Mouse (Mus musculus) stomach, embryonic 14.5 days (tissue): Measurements from ENCODE around the gene Crb3. TPM values are rescaled to one million over a fixed set of nuclear protein-coding genes. Genes with fewer than 3 reads are reported as not detected.

ENCODE experiments used
- ATAC-seq: fragments of 200-750 bp; cut with Nextera tagmentation; 2 replicates; pipeline ENCODE4 v1.8.0; 2017; ENCODE audit warnings: low read depth, moderate TSS enrichment; ENCODE audit not compliant: insufficient number of reproducible peaks, insufficient read depth, low FRiP score
- H3K27ac ChIP-seq: fragments of 300-500 bp; sonication (generic); 2 replicates; pipeline ENCODE4 v1.5.1; 2014; ENCODE audit warnings: mild to moderate bottlenecking, low read length, moderate library complexity, mixed read lengths
- H3K27me3 ChIP-seq: fragments of 300-500 bp; sonication (generic); 2 replicates; pipeline ENCODE4 v1.6.1; 2014; ENCODE audit warnings: low read length, control low read depth, mixed read lengths; ENCODE audit not compliant: control insufficient read depth, insufficient read depth
- H3K36me3 ChIP-seq: fragments of 300-500 bp; sonication (generic); 2 replicates; pipeline ENCODE4 v1.6.1; 2014; ENCODE audit warnings: mild to moderate bottlenecking, control low read depth, low read length, moderate library complexity, mixed read lengths; ENCODE audit not compliant: control insufficient read depth, insufficient read depth
- H3K4me1 ChIP-seq: fragments of 300-500 bp; sonication (generic); 2 replicates; pipeline ENCODE4 v1.6.1; 2014; ENCODE audit warnings: low read length, control low read depth, mixed read lengths; ENCODE audit not compliant: control insufficient read depth, insufficient read depth
- H3K4me2 ChIP-seq: fragments of 300-500 bp; sonication (generic); replicated peaks from 2 replicates; pipeline ENCODE4 v1.6.1; 2014; ENCODE audit warnings: low read depth, low read length, control low read depth
- H3K4me3 ChIP-seq: fragments of 300-500 bp; sonication (generic); 2 replicates; pipeline ENCODE4 v1.5.1; 2014; ENCODE audit warnings: low read depth, low read length, control low read depth
- H3K9ac ChIP-seq: fragments of 300-500 bp; sonication (generic); replicated peaks from 2 replicates; pipeline ENCODE4 v1.6.1; 2014; ENCODE audit warnings: low read depth, mild to moderate bottlenecking, control low read depth, low read length, moderate library complexity, mixed read lengths
- H3K9me3 ChIP-seq: fragments of 300-500 bp; sonication (generic); 2 replicates; pipeline ENCODE4 v1.6.1; 2016; ENCODE audit warnings: low read depth, low read length, control low read depth; ENCODE audit not compliant: control insufficient read depth
- WGBS: fragments of 180-500 bp; shearing (Covaris S2); extraction: QIAGEN DNeasy Blood & Tissue Kit; methylation state at CpG from one replicate; pipeline ENCODE4 v1.1.7; 2014; 5-methylcytosine and 5-hydroxymethylcytosine counted together
- polyA plus RNA-seq: library from polyadenylated mRNA; unstranded; fragments of >200 nt; fragmentation: Nextera tagmentation; extraction: Ambion mirVana; gene quantifications from 2 replicates; pipeline ENCODE4 v1.2.1, GENCODE M21; 2014

The Crb3 gene
- polyA plus RNA-seq, 1 experiment from 2014 or later, result 44.2 TPM

DNA sequence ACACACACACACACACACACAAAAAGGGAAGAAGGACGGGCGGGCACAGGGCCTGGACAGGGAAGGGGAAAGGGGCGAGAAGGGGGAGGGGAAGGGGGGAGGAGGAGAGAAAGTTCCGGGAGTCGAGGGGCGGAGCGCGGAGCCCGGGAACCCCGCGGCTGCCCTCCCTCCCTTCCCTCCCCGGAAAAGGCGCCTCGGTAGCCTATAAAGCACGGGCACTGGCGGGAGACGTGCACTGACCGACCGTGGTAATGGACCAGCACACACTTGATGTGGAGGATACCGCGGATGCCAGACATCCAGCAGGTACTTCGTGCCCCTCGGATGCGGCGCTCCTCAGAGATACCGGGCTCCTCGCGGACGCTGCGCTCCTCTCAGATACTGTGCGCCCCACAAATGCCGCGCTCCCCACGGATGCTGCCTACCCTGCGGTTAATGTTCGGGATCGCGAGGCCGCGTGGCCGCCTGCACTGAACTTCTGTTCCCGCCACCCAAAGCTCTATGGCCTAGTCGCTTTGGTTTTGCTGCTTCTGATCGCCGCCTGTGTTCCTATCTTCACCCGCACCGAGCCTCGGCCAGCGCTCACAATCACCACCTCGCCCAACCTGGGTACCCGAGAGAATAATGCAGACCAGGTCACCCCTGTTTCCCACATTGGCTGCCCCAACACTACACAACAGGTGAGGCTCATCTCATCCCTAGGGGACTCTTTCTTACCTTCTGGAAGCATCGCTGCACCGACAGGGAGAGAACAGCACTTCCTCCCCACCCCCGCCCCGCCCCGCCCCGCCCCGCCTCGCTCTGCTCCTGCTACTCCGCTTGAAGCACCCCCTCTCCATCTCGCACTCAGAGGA is 46.5 kb downstream of the Crb3 start, which contains the start of gene Tnfsf9:
Tnfsf9 (plus strand) TSS at position 145 of the 854 bp plus-strand sequence.
- no peaks in the 10 kb centered on the region for H3K9me3 ChIP-seq
- H3K27ac ChIP-seq, result peak within 1 kb of the TSS; percentile 23; the same call in 1 of the 2 replicates
- peak; percentile 77 for ATAC-seq
- H3K27me3 ChIP-seq, result no peaks in the 10 kb centered on the region
- WGBS, result under 1% methylated on average over 48 of the region's 61 CpGs
- H3K4me2 ChIP-seq, result peak within 1 kb of the TSS; percentile 74
- H3K4me3 ChIP-seq, result peak within 1 kb of the TSS; percentile 54
- H3K36me3 ChIP-seq, result no peaks in the 10 kb centered on the region
- peak within 1 kb of the TSS; percentile 45 for H3K9ac ChIP-seq
- peaks cover 14% of the 10 kb centered on the region for H3K4me1 ChIP-seq

DNA sequence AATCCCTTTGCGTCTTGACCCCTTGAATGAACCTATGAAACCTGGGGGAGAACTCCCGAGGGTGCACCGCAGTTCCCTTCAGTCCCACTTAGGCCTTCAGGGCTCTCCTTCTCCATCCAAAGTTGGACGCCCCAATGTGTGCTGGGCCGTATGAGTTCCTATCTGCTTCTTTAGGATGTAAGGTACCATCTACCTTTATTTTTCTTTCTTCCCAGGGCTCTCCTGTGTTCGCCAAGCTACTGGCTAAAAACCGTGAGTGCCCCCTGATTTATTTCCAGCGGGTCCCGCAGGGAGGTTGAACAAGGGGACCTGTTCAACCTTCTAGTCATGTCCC is 47.1 kb downstream of the Crb3 start:
- Histone ChIP-seq H3K9me3 (no peaks in the 10 kb centered on the region), H3K4me3 (peak overlapping the region; percentile 54), H3K27ac (no peak overlapping the region), H3K9ac (no peak overlapping the region), H3K36me3 (no peaks in the 10 kb centered on the region), H3K27me3 (no peaks in the 10 kb centered on the region), H3K4me1 (peaks cover 14% of the 10 kb centered on the region), H3K4me2 (peak overlapping the region; percentile 74)
- 10% methylated on average over 9 of the region's 9 CpGs for WGBS
- 0 out of 2 replicates have a peak, but pooled peaks have one; percentile 1 for ATAC-seq

DNA sequence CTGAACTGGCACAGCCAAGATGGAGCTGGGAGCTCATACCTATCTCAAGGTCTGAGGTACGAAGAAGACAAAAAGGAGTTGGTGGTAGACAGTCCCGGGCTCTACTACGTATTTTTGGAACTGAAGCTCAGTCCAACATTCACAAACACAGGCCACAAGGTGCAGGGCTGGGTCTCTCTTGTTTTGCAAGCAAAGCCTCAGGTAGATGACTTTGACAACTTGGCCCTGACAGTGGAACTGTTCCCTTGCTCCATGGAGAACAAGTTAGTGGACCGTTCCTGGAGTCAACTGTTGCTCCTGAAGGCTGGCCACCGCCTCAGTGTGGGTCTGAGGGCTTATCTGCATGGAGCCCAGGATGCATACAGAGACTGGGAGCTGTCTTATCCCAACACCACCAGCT is 48.2 kb downstream of the Crb3 start:
- 88% methylated on average over 5 of the region's 5 CpGs for WGBS
- H3K9ac ChIP-seq, result no peak overlapping the region
- ATAC-seq, result no peak
- H3K27me3 ChIP-seq, result no peaks in the 10 kb centered on the region
- H3K4me3 ChIP-seq, result no peak overlapping the region
- H3K4me1 ChIP-seq, result peaks cover 14% of the 10 kb centered on the region
- H3K4me2 ChIP-seq, result no peak overlapping the region
- no peaks in the 10 kb centered on the region for H3K36me3 ChIP-seq
- H3K9me3 ChIP-seq, result no peaks in the 10 kb centered on the region
- no peak overlapping the region for H3K27ac ChIP-seq

DNA sequence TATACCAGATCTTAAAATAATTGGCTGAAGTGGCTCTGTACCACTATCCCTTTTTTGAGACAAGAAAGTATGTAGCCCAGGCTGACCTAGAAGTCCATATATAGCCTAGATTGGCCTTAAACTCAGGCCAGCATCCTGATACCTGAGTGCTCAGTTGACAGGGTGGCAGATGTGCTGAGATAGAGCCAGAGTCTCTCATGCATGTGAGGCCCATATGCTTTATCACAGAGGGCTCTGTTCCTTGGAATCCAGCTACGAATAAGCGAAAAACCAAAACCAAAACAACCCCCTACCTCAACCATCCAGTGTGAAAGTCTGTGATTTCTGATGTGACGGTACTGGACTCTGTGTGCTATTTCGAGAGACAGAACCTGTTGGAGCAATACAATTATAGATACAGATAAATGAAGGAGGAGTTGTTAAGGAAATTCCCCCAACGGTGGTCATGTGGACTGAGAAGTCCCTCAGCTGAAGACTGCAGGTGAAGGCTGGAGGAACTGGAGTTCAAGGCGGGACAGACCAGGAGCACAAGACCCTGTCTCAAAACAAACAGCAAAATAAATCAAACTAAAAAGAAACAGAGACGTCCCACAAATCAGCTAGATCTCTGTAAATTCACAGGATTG is 49.2 kb downstream of the Crb3 start:
- no peak for ATAC-seq
- 81% methylated on average over 7 of the region's 7 CpGs for WGBS
- H3K9me3 ChIP-seq, result no peaks in the 10 kb centered on the region

DNA sequence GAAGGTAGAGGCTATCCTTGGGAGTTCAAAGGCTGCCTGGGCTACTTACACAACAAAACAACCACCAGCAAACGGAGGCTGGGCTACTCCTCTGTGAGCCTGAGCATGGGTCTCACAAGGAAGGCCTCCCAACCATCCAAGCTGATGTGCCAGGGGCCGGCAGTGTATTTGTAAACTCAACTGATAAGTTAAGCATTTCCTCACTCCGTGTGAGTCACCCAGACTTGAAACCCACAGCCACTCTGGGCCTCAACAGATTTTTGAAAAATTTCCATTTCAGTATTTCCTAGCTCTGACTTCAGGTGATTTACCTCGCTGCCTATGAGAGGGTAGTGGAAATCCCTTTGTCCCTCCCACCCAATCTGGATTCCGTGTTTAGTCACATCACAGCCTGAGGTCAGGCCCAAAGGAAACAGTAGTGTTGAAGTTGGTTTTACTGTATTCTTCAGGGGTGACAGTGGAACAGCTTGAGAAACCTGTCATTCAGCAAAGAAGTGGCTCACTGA is 49.8 kb downstream of the Crb3 start:
- no peaks in the 10 kb centered on the region for H3K9me3 ChIP-seq
- no peak overlapping the region for H3K4me3 ChIP-seq
- H3K36me3 ChIP-seq, result no peaks in the 10 kb centered on the region
- H3K4me1 ChIP-seq, result peaks cover 14% of the 10 kb centered on the region
- H3K27ac ChIP-seq, result no peak overlapping the region
- H3K4me2 ChIP-seq, result no peak overlapping the region
- no peak for ATAC-seq
- no peaks in the 10 kb centered on the region for H3K27me3 ChIP-seq
- H3K9ac ChIP-seq, result no peak overlapping the region
- 41% methylated on average over 5 of the region's 5 CpGs for WGBS

More for the DNA sequence above, 49.2 kb downstream of the Crb3 start:
- H3K27me3 ChIP-seq, result no peaks in the 10 kb centered on the region
- no peak overlapping the region for H3K4me3 ChIP-seq
- H3K36me3 ChIP-seq, result no peaks in the 10 kb centered on the region
- no peak overlapping the region for H3K9ac ChIP-seq
- no peak overlapping the region for H3K27ac ChIP-seq
- no peak overlapping the region for H3K4me2 ChIP-seq
- peaks cover 14% of the 10 kb centered on the region for H3K4me1 ChIP-seq

DNA sequence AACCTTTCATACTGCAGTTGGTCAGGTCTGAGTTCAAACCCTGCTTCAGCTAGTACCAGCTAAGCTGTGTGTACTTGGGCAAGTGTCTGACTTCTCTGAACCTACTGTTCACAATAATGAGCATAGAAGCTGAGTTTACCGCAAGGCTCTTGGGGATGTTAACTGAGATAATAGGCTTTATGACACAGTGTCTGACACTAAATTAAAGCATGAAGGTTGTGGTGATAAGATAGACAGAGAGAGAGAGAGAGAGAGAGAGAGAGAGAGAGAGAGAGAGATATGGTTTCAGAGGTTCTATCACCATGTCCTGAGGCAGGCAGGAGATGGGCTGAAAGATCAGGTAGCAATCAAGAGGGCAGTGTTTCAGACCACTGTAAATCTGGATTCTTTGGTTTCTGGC is 51.1 kb downstream of the Crb3 start:
- 76% methylated on average over 1 of the region's 1 CpGs for WGBS
- ATAC-seq, result no peak
- Histone ChIP-seq H3K9me3 (no peaks in the 10 kb centered on the region), H3K36me3 (no peaks in the 10 kb centered on the region), H3K27ac (no peak overlapping the region), H3K4me3 (no peak overlapping the region), H3K27me3 (no peaks in the 10 kb centered on the region), H3K4me2 (no peak overlapping the region), H3K4me1 (peaks cover 9% of the 10 kb centered on the region; the same call in 1 of the 2 replicates), H3K9ac (no peak overlapping the region)

DNA sequence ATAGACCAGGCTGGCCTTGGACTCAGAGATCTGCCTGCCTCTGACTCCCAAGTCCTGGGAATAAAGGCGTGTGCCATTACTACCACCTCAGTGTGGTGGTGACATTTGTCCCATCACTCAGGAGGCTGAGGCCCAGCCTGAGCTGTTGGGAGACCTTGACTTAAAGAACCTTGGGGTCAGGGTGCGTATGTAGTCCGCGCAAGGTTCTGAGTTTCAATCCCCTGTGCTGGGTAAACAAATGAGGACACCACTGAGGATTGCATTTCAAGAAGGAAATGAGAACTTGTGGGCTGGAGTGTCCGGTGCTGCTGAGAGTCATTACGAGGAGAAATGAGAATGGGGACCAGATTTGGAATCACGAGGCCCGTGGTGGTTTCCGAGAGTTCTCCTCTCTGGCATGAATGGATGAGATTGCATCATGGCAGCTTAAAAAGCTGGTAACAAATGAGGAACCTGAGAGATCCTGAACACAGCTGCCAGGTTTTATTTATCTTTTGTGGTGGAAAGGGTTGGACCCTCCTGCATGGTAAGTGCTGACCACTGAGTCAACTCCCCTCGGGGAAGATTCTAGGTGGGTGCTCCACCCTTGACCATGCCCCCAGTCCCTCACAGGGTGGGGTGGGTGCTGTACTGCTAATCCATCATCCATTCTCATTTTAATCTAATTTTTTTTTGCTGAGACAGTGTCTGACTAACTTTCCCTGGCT is 54.0 kb downstream of the Crb3 start:
- no peaks in the 10 kb centered on the region for H3K9me3 ChIP-seq
- no peak overlapping the region for H3K9ac ChIP-seq
- no peaks in the 10 kb centered on the region for H3K4me1 ChIP-seq
- no peaks in the 10 kb centered on the region for H3K36me3 ChIP-seq
- no peak for ATAC-seq
- H3K27ac ChIP-seq, result no peak overlapping the region
- 78% methylated on average over 10 of the region's 10 CpGs for WGBS
- H3K4me2 ChIP-seq, result no peak overlapping the region
- no peaks in the 10 kb centered on the region for H3K27me3 ChIP-seq
- no peak overlapping the region for H3K4me3 ChIP-seq
